10 mouse cellular contexts compared by ENCODE assay signal in the genomic region with DNA sequence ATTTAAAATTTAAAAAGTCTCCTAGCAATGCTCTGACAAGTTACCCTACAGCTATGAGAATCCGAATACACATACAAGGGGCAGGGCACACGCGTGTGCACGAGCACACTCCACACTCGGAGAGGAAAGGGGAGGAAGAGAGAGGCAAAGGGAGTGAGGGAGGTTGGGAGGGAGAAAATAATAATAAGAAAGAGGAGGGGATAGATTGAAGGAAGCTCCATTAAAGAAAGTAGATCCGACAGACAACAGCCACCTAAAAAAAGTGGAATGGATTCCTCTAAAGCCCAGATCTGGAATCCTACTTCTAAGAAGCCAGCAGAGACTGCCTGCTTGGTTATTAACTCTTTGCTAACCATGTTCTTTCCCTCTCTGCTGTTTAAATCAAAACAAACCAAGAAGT. TPM values are rescaled to one million over a fixed set of nuclear protein-coding genes. Genes with fewer than 3 reads are reported as not detected.
A peak's percentile ranks its signal among the peaks of the same experiment; 100 is the strongest.
DNase-seq lines count a peak whose midpoint lies in the region; ATAC-seq and TF ChIP-seq lines count a peak whose summit lies in the region.
"Had no signal": no experiment of that assay in that cellular context is flagged by ENCODE, and none has a peak within 500 bp of the region (broad histone marks: within the 10 kb centered on the region; RNA-seq: fewer than 3 reads in every experiment).

No protein-coding gene starts in this region.

- no peak for TF ChIP-seq CTCF in heart, adult 2 months (IDR thresholded peaks at IDR 0.05)
- no peak for TF ChIP-seq CTCF in brain, embryonic 14.5 days (IDR thresholded peaks at IDR 0.05; ENCODE audit: borderline replicate concordance, extremely low read depth, insufficient read depth, insufficient read length)
- TF ChIP-seq CTCF in heart, postnatal 0 days (IDR thresholded peaks at IDR 0.05; ENCODE audit: low read depth), result no peak
- TF ChIP-seq CTCF in stomach, postnatal 0 days (IDR thresholded peaks at IDR 0.05; ENCODE audit: low read depth), result no peak

- no peak; the same call in 1 of the 2 replicates for ATAC-seq in heart, postnatal 0 days (ENCODE audit: insufficient read depth, low read depth)
- no peak for ATAC-seq in liver, embryonic 16.5 days (ENCODE audit: low read depth)
- ATAC-seq in stomach, postnatal 0 days (ENCODE audit: low FRiP score, low TSS enrichment), result 0 out of 2 replicates have a peak, but pooled peaks have one; percentile 45

- no peaks in the 10 kb centered on the region for H3K27me3 ChIP-seq in heart, adult 2 months (ENCODE audit: control insufficient read depth, insufficient read depth, low read length)
- no peaks in the 10 kb centered on the region for H3K27me3 ChIP-seq in heart, postnatal 0 days (ENCODE audit: control insufficient read depth, insufficient read depth, low read length)
- H3K27me3 ChIP-seq in liver, embryonic 16.5 days (ENCODE audit: control insufficient read depth, insufficient read depth, low read depth, low read length), result no peaks in the 10 kb centered on the region
- H3K27me3 ChIP-seq in stomach, postnatal 0 days (ENCODE audit: control insufficient read depth, insufficient read depth, low read length), result no peaks in the 10 kb centered on the region
- H3K27me3 ChIP-seq: CH12.LX had no signal

- no peak for TF ChIP-seq EP300 in heart, adult 2 months (IDR thresholded peaks at IDR 0.05; ENCODE audit: insufficient read depth, low read depth, low read length)
- TF ChIP-seq EP300 in heart, postnatal 0 days (IDR thresholded peaks at IDR 0.05; ENCODE audit: low read depth), result no peak
- no peak for TF ChIP-seq EP300 in stomach, postnatal 0 days (optimal IDR thresholded peaks at IDR 0.05)

- DNase-seq in heart, adult 2 months, result no peak
- no peak for DNase-seq in heart, postnatal 4 days
- DNase-seq in brain, embryonic 14.5 days (ENCODE audit: low read depth), result peak; percentile 91
- DNase-seq in heart, postnatal 0 days (ENCODE audit: low spot score), result peak; percentile 67
- no peak for DNase-seq in stomach, postnatal 0 days (ENCODE audit: low spot score)
- DNase-seq in ovary, postnatal 10 days (ENCODE audit: low spot score), result no peak
- DNase-seq in c-Kit-positive CD71-positive TER-119-positive erythroid progenitor cells, embryonic 14.5 days (ENCODE audit: low spot score), result no peak

- no peaks in the 10 kb centered on the region for H3K9me3 ChIP-seq in heart, postnatal 0 days (replicated peaks; ENCODE audit: control insufficient read depth, low read length)
- H3K9me3 ChIP-seq in liver, embryonic 16.5 days (replicated peaks; ENCODE audit: control insufficient read depth, low read length), result no peaks in the 10 kb centered on the region
- no peaks in the 10 kb centered on the region for H3K9me3 ChIP-seq in stomach, postnatal 0 days (ENCODE audit: control insufficient read depth, low read length)

- peak overlapping the region; percentile 54 for H3K4me2 ChIP-seq in heart, postnatal 0 days (ENCODE audit: low read depth, low read length)
- H3K4me2 ChIP-seq in liver, embryonic 16.5 days (ENCODE audit: low read depth, low read length), result peak overlapping the region; percentile 27; the same call in 1 of the 2 replicates
- peak overlapping the region; percentile 31 for H3K4me2 ChIP-seq in stomach, postnatal 0 days (replicated peaks; ENCODE audit: low read depth)

- H3K27ac ChIP-seq in heart, adult 2 months, result no peak overlapping the region
- 0 out of 2 replicates have a peak overlapping the region, but pooled peaks have one; percentile 34 for H3K27ac ChIP-seq in heart, postnatal 0 days (ENCODE audit: low read depth)
- no peak overlapping the region for H3K27ac ChIP-seq in liver, embryonic 16.5 days (ENCODE audit: low read length)
- H3K27ac ChIP-seq in stomach, postnatal 0 days (replicated peaks), result no peak overlapping the region
- H3K27ac ChIP-seq: macrophage had no signal

- no peaks in the 10 kb centered on the region; the same call in none of the 2 replicates for H3K36me3 ChIP-seq in heart, adult 2 months (ENCODE audit: control insufficient read depth, insufficient read depth, low read length)
- no peaks in the 10 kb centered on the region for H3K36me3 ChIP-seq in heart, postnatal 0 days (replicated peaks; ENCODE audit: control insufficient read depth, insufficient read depth, low read length)
- H3K36me3 ChIP-seq in liver, embryonic 16.5 days (ENCODE audit: control insufficient read depth, insufficient read depth), result no peaks in the 10 kb centered on the region
- no peaks in the 10 kb centered on the region for H3K36me3 ChIP-seq in stomach, postnatal 0 days (ENCODE audit: control insufficient read depth, insufficient read depth, low read length)

- no peak overlapping the region for H3K9ac ChIP-seq in heart, adult 2 months (ENCODE audit: low read depth, low read length)
- 0 out of 2 replicates have a peak overlapping the region, but pooled peaks have one; percentile 35 for H3K9ac ChIP-seq in heart, postnatal 0 days (replicated peaks; ENCODE audit: low read depth, low read length)
- H3K9ac ChIP-seq in liver, embryonic 16.5 days (ENCODE audit: low read depth, low read length), result no peak overlapping the region
- H3K9ac ChIP-seq in stomach, postnatal 0 days (ENCODE audit: low read length), result 0 out of 2 replicates have a peak overlapping the region, but pooled peaks have one; percentile 0

- WGBS in heart, adult 2 months, result 9% methylated on average over 6 of the region's 6 CpGs
- 8% methylated on average over 6 of the region's 6 CpGs for WGBS in heart, postnatal 0 days
- WGBS in liver, embryonic 16.5 days (ENCODE audit: insufficient replicate concordance), result 18% methylated on average over 6 of the region's 6 CpGs
- 4% methylated on average over 6 of the region's 6 CpGs for WGBS in stomach, postnatal 0 days

- peaks cover 2% of the 10 kb centered on the region for H3K4me1 ChIP-seq in heart, adult 2 months (ENCODE audit: control insufficient read depth, insufficient read depth, low read length)
- no peaks in the 10 kb centered on the region for H3K4me1 ChIP-seq in heart, postnatal 0 days (ENCODE audit: control insufficient read depth, insufficient read depth)
- H3K4me1 ChIP-seq in liver, embryonic 16.5 days (ENCODE audit: control insufficient read depth, low read depth, low read length), result peaks cover 2% of the 10 kb centered on the region; the same call in 1 of the 2 replicates
- no peaks in the 10 kb centered on the region for H3K4me1 ChIP-seq in stomach, postnatal 0 days (replicated peaks; ENCODE audit: control insufficient read depth, insufficient read depth)

- peaks cover 3% of the 10 kb centered on the region for H3K79me2 ChIP-seq in heart, adult 2 months (replicated peaks; ENCODE audit: control insufficient read depth, insufficient read depth, low read length)

- H3K4me3 ChIP-seq in heart, adult 2 months, result peak overlapping the region; percentile 32
- peak overlapping the region; percentile 46 for H3K4me3 ChIP-seq in heart, postnatal 0 days (ENCODE audit: low read depth, low read length)
- H3K4me3 ChIP-seq in liver, embryonic 16.5 days (ENCODE audit: low read depth, low read length), result peak overlapping the region; percentile 5; the same call in 1 of the 2 replicates
- peak overlapping the region; percentile 21 for H3K4me3 ChIP-seq in stomach, postnatal 0 days (ENCODE audit: low read depth, low read length)

- intact Hi-C loops in heart, adult 2 months (cut with DNase I), result no loop called here

- TF ChIP-seq POLR2A in heart, adult 2 months (IDR thresholded peaks at IDR 0.05; ENCODE audit: insufficient read depth, low read depth, low read length), result no peak
- no peak for TF ChIP-seq POLR2A in brain, embryonic 14.5 days (IDR thresholded peaks at IDR 0.05; ENCODE audit: borderline replicate concordance, extremely low read depth, insufficient read depth, insufficient read length, poor library complexity, severe bottlenecking)

RNA-seq across cellular contexts. Expression of a gene that starts 26.5 kb away (rescaled TPM):
- total RNA-seq in heart, adult 2 months (2021), result 10 to 100 TPM; 43.0 to 44.0 TPM
- polyA plus RNA-seq in heart, adult 2 months (2012; rRNA removed), result 11.6 and 18.0 TPM in 2 replicates
- total RNA-seq in heart, postnatal 4 days (2021), result 10 to 100 TPM; 45.2 to 45.5 TPM
- 50.9 and 52.3 TPM in 2 replicates for polyA plus RNA-seq in brain, embryonic 14.5 days (2012; rRNA removed)
- total RNA-seq in heart, postnatal 0 days (2014; rRNA removed; ENCODE audit: low replicate concordance), result 22.4 and 29.3 TPM in 2 replicates
- polyA plus RNA-seq in heart, postnatal 0 days (2015; fragmentation: Nextera tagmentation; extraction: Ambion mirVana), result 5.4 TPM in 2 replicates
- 5.3 TPM in 2 replicates for polyA plus RNA-seq in liver, embryonic 16.5 days (2015; fragmentation: Nextera tagmentation; extraction: Ambion mirVana)
- polyA plus RNA-seq in stomach, postnatal 0 days (2015; fragmentation: Nextera tagmentation; extraction: Ambion mirVana), result 7.6 and 8.3 TPM in 2 replicates

RNA-seq across cellular contexts. Expression of a gene that starts 43.8 kb away (rescaled TPM):
- under 1 TPM in 1 of 2 experiments, not detected in 1; 0.18 TPM for total RNA-seq in heart, adult 2 months (2021)
- polyA plus RNA-seq in heart, adult 2 months (2012; rRNA removed), result 0.06 and 0.18 TPM in 2 replicates
- total RNA-seq in heart, postnatal 4 days (2021), result not detected
- 0.04 TPM in 1 of 2 replicates, not detected in the other for polyA plus RNA-seq in brain, embryonic 14.5 days (2012; rRNA removed)
- total RNA-seq in heart, postnatal 0 days (2014; rRNA removed; ENCODE audit: low replicate concordance), result 0.08 TPM in 1 of 2 replicates, not detected in the other
- not detected in 2 replicates for polyA plus RNA-seq in heart, postnatal 0 days (2015; fragmentation: Nextera tagmentation; extraction: Ambion mirVana)
- polyA plus RNA-seq in liver, embryonic 16.5 days (2015; fragmentation: Nextera tagmentation; extraction: Ambion mirVana), result not detected in 2 replicates
- 0.05 and 0.06 TPM in 2 replicates for polyA plus RNA-seq in stomach, postnatal 0 days (2015; fragmentation: Nextera tagmentation; extraction: Ambion mirVana)
- total RNA-seq: CH12.LX had no signal
- polyA plus RNA-seq: macrophage had no signal

Comparison
In these comparisons a context has a peak if more than half of its experiments do, and no peak if none do; other contexts are left out.
1. DNase-seq: peak in brain, embryonic 14.5 days (single experiment) and heart, postnatal 0 days (single experiment); none in heart, adult 2 months (0 of 2), heart, postnatal 4 days (single experiment), stomach, postnatal 0 days (single experiment), ovary, postnatal 10 days (single experiment) and c-Kit-positive CD71-positive TER-119-positive erythroid progenitor cells, embryonic 14.5 days (single experiment).
2. H3K9ac ChIP-seq: peak in heart, postnatal 0 days (single experiment) and stomach, postnatal 0 days (single experiment); none in heart, adult 2 months (single experiment) and liver, embryonic 16.5 days (single experiment).
3. Peak in every context shown above with its lines, with median percentiles within 50 percentile points of each other: H3K4me3 ChIP-seq and H3K4me2 ChIP-seq.